Mouse (Mus musculus): ENCODE results near the gene Slc22a12.

GRCm38 (mm10) chr19:6522289-6522688, 20.5 kb downstream of the Slc22a12 start:
- TF ChIP-seq CTCF (IDR thresholded peaks at IDR 0.05; ENCODE audit: borderline replicate concordance, insufficient read depth, low read length) = no peak
- no peak for TF ChIP-seq POLR2A (IDR thresholded peaks at IDR 0.05; ENCODE audit: low read depth, low read length)

Measured in embryonic fibroblast, embryonic 13.5 days (primary cell).